Mouse (Mus musculus): ENCODE data around the gene Dnaja3.
A peak's percentile ranks its signal among the peaks of the same experiment; 100 is the strongest.
"Not testable (repeated sequence)": the region's sequence is repeated elsewhere in the genome, so short reads cannot be mapped to it uniquely, and the experiment has no call there.

The Dnaja3 gene

DNA sequence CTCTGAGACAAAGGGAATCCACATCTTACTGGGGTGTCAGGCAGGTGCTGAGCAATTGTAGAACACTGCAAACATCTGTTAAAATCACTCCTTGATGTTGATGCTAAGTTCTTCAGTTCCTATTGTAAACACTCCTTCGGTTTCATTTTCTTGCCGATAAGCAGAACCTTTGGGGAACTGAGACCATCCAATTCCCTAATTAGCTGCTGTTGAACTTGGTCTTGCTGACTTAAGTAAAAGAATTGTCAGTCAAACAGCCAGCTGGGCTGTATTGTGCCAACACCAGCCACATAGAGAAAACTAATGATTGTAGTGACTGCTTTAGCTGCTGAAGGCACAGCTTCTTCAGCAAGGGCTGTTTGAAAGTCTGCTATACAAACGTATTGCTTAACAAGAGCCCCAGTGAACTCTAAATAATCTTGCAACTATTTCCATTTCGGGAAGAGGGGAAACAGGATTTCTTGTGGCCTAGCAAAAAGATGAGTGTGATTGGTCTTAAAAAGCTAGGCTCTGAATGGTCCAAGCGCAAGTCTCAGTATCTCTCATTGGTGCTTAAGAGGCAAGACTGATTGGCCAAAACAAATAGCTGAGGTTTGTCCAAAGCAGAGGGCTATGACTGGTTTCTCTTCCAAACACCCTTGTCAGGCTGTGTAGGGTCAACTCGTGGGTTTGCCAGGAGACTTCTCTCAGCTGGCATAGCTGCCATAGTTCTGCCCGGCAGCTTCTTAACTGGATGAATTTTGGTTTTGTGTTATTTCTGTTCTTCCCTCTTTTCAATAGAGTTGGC, 82.5 kb downstream of the Dnaja3 start:
- peak; percentile 75 for DNase-seq (ENCODE audit: low spot score)

DNA sequence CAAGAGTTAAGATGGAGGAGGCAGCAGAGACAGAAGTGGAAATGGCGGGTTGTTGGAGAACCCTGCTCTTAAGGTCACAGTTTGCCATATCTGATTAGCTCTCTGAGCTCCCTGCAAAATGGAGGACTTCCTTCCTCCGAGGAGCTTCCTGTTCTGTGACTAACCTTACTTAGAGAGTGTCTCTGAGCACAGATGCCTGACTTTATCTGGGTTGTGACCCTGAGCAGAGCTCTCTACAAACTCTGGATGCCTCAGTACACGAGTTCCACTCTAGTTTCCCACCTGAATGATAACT, 83.1 kb downstream of the Dnaja3 start:
- DNase-seq (ENCODE audit: low spot score) = no peak

DNA sequence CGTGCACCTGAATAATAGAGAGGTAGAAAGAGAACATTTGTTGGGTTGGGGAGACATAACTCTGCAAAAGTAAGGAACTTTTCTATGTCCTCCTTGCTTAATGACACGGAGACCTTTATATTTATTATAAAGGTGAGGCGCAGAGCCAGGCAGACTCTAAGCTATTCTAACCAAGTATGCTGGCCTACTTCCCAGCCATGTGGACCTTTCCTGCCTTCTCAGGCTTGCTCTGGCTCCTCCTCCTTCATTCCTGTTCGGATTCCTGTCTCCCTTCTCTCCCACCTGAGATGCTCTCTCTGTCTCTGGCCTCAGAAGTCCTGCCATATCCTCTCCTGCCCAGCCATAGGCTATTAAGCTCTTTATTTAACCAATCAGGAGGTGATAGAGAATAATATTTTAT, 85.5 kb downstream of the Dnaja3 start:
- peak; percentile 74 for DNase-seq (ENCODE audit: low spot score)

DNA sequence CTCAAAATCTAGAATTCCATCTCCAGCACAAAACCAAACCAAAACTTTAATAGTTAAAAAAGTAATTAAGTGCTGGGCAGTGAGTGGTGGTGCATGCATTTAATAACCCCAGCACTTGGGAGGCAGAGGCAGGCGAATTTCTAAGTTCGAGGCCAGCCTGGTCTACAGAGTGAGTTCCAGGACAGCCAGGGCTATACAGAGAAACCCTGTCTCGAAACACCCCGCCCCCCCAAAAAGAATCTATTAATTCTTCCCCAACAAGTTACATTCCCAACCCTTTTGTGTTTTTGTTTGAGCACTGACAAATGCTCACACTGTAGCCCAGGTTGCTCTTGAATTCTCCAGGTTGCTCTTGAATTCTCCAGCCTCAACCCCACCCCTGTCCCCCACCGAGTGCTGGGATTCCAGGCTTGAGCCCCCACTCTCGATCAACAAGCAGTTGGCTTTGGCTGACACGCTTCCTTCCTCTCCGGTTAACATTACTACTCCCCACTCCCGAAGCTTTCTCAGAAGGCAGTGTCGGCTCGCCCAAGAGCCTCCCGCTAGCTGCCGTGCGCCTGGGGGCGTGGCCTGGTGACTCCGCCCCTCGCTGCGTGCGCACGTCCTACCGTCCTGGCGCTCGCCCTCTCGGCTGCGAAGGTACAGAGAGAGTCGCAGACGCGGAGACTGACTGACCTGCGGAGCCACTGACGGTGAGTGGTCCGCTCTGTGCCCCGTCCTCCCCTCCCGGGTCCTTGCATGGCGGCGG, 86.2 kb downstream of the Dnaja3 start, which contains the start of gene Hmox2:
Hmox2 (plus strand) TSS at position 582 of the 748 bp plus-strand sequence.
- peak; percentile 91 for DNase-seq (ENCODE audit: low spot score)

DNA sequence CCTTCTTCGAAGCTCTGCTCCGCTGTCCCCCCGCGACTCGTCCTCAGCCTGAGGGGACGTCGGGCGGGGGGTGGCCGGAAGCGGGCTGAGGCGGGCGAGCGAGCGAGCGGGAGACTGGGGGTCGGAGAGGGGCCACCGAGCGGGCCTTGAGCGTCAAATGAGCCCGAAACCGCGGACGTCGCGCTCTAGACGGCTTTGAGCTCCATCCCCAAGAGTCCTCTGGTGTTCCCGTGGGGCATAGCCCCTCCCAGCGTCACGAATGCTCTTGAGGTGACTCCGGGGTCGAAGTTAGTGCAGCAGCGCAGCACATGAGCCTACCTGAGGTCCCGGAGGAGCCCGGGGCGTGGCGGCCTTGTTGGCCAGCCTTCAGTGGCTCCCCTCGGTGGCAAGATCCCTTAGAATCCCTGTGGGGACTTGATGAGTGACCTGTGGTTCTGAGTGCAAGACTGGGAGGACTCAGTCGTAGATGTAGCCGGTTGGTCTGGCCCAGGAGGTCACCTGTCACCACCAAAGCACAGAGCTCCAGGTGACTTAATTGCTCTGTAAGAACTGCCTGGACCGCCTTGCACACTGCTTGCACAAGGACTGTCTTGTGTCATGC, 86.8 kb downstream of the Dnaja3 start:
- DNase-seq (ENCODE audit: low spot score) = peak; percentile 36

DNA sequence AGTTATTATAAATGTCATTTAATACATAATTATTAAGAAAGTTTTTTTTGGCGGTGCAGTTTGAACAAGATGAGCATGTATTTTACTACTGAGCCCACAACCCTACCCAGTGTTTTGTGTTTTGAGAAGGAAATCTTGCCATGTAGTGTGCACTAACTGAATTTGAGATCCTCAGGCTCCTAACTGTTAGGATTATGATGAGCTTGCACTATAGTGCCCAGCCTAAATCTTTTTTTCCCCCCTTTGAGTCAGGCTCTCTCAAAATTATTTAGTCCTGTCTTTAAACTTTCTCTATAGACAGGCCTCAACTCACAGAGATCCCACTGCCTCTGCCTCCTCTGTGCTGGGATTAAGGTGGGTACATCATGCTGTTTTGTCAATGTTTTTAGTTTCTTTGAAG, 87.7 kb downstream of the Dnaja3 start:
- no peak for DNase-seq (ENCODE audit: low spot score)

DNA sequence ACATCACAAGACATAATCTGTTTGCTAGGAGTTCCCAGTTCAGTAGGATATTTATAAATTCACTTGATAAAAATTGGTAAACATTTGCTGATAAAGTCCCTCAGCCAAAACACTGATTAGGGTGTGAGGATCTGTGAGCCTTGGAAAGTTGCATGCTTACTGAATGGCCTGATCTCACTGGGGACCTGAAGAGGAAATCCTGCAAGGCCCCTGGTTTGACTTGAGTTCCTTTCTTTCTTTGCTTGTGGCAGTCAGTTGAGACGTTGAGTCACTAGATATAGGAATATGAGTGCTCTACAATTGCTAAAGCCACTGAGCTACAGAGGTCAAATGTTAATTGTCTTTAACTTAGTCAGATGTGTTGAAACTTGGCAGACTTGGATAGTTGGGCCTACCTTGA, 88.2 kb downstream of the Dnaja3 start:
- peak; percentile 31 for DNase-seq (ENCODE audit: low spot score)

DNA sequence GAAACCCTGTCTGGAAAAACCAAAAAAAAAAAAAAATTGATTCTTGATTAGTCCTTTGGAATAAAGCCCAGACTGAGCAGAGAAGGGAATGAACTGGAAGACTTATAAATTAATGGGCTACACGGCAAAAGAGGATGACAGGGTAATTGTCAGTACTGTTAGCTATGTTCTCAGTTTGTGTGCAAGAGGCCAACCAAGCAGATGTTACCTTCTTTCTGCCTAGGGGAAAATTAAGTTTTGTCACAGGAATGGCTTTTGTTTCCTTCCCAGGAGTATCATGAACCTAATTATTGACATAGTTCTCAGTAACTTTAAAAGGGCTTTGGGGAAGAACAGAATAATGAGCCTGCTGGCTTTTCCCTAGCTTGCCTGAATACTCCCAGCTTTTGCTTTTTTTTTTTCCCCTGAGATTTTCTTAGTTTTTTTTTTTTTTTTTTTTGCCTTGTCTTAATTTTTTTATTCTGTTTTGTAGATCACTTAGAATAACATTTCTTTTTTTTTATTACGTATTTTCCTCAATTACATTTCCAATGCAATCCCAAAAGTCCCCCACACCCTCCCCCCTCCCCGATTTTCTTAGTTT, 91.1 kb downstream of the Dnaja3 start:
- peak; percentile 49 for DNase-seq (ENCODE audit: low spot score)

DNA sequence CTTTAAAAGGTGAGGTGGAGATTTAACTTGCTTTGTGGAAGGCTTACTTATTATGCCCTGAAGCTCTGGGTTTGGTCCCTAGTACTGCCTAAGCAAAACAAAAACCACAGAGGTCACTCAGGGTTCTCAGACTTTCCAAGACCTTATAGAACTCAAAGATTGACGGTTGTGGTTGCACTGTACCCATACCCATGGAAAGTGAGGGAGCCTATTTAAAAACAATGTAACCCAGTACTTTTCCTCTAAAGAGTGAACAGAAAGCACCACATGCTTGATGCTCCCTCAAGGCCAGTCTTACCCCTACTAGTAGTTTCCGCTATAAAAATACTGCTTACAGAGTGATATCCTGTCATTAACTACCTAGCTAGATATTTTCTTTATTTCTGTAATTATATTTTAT, 96.5 kb downstream of the Dnaja3 start:
- DNase-seq (ENCODE audit: low spot score) = no peak

DNA sequence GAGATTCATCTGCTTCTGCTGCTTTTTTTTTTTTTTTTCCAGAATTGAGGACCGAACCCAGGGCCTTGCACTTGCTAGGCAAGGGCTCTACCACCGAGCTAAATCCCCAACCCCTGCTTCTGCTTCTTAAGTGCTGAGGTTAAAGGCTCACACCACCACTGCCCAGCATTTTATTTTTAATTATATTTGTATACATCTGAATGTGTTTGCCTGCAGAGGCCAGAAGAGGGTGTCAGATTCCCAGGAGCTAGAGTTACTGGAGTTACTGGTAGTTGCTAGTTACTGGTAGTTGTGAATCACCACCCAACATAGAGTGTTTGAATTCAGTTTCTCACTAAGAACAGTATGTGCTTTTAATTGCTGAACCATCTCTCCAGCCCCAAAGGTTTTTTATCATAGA, 100.2 kb downstream of the Dnaja3 start:
- DNase-seq (ENCODE audit: low spot score) = no peak

DNA sequence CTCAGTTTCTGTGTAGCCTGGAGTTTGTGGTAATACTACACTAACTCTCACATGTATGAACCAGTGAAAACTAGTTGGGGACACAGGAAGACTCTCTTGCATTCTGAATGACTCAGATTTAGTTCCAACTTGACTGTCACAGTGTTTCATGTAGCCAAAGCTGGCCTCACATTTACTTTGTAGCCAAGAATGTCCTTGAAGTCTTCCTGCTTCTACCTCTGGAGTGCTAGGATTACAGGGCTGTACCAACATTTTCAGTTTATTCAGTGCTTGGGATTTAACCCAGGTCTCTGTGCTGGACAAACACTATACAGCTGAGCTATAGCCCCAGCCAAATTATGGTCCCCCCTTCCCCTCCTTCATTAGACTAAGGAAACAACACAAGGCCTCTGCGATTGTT, 102.4 kb downstream of the Dnaja3 start:
- DNase-seq (ENCODE audit: low spot score) = no peak

DNA sequence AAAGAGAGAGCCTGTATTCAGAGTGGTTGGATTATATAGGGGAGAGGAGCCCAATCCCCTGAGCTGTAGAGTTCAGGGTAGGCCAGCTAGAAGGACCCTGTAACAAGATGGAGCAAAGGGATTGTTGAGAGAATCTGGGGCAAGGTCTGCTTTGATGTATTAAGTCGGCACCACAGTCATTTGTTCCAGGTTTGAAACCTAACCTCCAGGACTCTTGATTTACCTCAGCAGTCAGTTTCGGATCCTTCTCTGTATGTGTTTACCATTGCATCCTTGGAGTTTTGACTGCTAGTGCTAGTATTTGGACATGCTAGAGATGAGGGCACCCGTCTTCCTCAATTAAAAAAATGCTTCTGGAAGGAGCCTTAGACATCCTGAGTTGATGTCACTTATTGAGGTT, 112.4 kb downstream of the Dnaja3 start:
- no peak for DNase-seq (ENCODE audit: low spot score)

DNA sequence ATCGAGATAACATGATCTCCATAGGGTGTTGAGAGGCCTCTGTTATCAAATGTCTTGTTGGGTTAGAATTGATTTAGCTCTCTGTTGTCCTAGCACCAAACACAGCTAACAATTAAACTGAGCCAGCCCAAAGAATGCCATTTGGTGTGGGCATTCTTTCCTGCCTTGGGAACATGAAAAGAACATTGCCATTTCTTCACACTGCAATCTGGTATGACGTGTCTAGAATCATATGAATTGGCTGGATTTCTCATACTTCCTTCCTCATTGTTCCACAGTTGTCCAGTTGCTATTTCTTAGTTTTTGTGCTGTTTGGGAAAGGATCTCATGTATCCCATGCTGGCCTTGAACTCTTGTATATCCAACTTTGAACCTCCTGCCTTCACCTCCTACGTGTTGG, 114.3 kb downstream of the Dnaja3 start:
- no peak for DNase-seq (ENCODE audit: low spot score)

DNA sequence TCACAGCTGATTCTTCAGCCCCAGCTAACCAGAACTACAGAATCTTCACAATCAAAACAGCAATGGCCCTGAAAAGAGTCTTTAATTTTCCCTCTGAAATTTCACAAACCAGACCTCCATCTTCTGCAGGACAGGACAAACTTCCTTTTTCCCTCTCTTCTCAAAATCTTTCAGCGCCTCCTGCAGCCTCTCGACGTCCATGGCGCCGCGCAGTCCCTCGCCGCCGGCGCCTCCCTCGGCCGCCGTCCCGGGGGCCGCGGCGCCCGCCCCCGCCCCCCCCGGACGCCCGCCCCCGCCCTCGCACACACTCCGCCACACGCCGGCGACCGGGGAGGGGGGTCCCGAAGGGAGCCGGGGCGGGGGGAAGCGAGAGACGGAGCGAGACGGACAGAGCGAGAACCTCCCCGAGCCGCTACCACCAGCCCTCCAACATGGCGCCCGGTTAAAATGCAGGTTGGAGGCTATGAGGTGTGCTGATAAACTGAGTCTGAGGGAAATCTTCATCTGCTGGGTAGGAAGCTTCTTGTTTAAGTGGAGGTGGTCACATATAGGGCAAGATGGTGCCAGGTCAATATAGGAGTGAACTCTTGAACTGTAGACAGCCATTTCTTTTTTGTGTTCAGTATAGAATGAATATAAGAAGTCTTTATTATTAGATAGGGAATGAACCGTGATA, 117.0 kb downstream of the Dnaja3 start:
- not testable (repeated sequence) for DNase-seq (ENCODE audit: low spot score)
